Mouse (Mus musculus) large intestine, adult 2 months (tissue): Measurements from ENCODE around the gene Sap30bp. TPM values are rescaled to one million over a fixed set of nuclear protein-coding genes. Genes with fewer than 3 reads are reported as not detected.

Experiments
- DNase-seq: peaks from one replicate; pipeline ENCODE4 v3.0.0-alpha.2; 2012; ENCODE audit warnings: low read depth, low spot score
- WGBS: fragments of 180-500 bp; shearing (Covaris S2); methylation state at CpG from one replicate; pipeline ENCODE4 v1.1.7; 2018; 5-methylcytosine and 5-hydroxymethylcytosine counted together
- polyA plus RNA-seq: library from polyadenylated mRNA; depleted of rRNA; stranded (reverse); fragments of >200 nt; gene quantifications from 2 replicates; pipeline ENCODE4 v1.2.3, GENCODE M21; 2012

Gene Sap30bp
- polyA plus RNA-seq, 1 experiment = 17.3 TPM

GRCm38 (mm10) chr11:115992098-115992497, 59.0 kb downstream of the Sap30bp start:
- 64% methylated on average over 4 of the region's 4 CpGs for WGBS
- DNase-seq = no peak

- 90% methylated on average over 3 of the region's 3 CpGs for WGBS
- DNase-seq = no peak
Observed at GRCm38 (mm10) chr11:115995256-115995655, 62.2 kb downstream of the Sap30bp start.

GRCm38 (mm10) chr11:115997047-115997446, 64.0 kb downstream of the Sap30bp start:
- 79% methylated on average over 4 of the region's 4 CpGs for WGBS
- DNase-seq = no peak

- no peak for DNase-seq
- WGBS = 81% methylated on average over 5 of the region's 5 CpGs
Observed at GRCm38 (mm10) chr11:115997662-115998061, 64.6 kb downstream of the Sap30bp start.

- 69% methylated on average over 7 of the region's 7 CpGs for WGBS
- DNase-seq = no peak
Observed at GRCm38 (mm10) chr11:115999027-115999426, 65.9 kb downstream of the Sap30bp start.

- peak; percentile 31 for DNase-seq
- WGBS = 27% methylated on average over 14 of the region's 14 CpGs
Observed at GRCm38 (mm10) chr11:115999538-116000143, 66.6 kb downstream of the Sap30bp start.

GRCm38 (mm10) chr11:116000607-116001006, 67.5 kb downstream of the Sap30bp start:
- 84% methylated on average over 10 of the region's 10 CpGs for WGBS

GRCm38 (mm10) chr11:116001725-116002124, 68.6 kb downstream of the Sap30bp start:
- no peak for DNase-seq
- WGBS = 78% methylated on average over 6 of the region's 6 CpGs

More at GRCm38 (mm10) chr11:116000607-116001006, 67.5 kb downstream of the Sap30bp start:
- no peak for DNase-seq

GRCm38 (mm10) chr11:116002894-116003293, 69.8 kb downstream of the Sap30bp start:
- DNase-seq = no peak
- WGBS = 95% methylated on average over 3 of the region's 3 CpGs

GRCm38 (mm10) chr11:116004186-116004823, 71.2 kb downstream of the Sap30bp start:
- 45% methylated on average over 8 of the region's 8 CpGs for WGBS
- no peak for DNase-seq

GRCm38 (mm10) chr11:116004840-116005700, 72.0 kb downstream of the Sap30bp start:
- WGBS = 3% methylated on average over 54 of the region's 54 CpGs
- no peak for DNase-seq

GRCm38 (mm10) chr11:116005701-116006419, 72.8 kb downstream of the Sap30bp start:
- DNase-seq = no peak
- 60% methylated on average over 9 of the region's 9 CpGs for WGBS

GRCm38 (mm10) chr11:116007095-116007850, 74.2 kb downstream of the Sap30bp start:
- no peak for DNase-seq
- WGBS = 90% methylated on average over 28 of the region's 28 CpGs

- no peak for DNase-seq
- WGBS = 87% methylated on average over 11 of the region's 11 CpGs
Observed at GRCm38 (mm10) chr11:116008411-116008810, 75.3 kb downstream of the Sap30bp start.

GRCm38 (mm10) chr11:116008832-116009375, 75.8 kb downstream of the Sap30bp start:
- WGBS = 91% methylated on average over 13 of the region's 13 CpGs
- no peak for DNase-seq

GRCm38 (mm10) chr11:116009661-116010060, 76.6 kb downstream of the Sap30bp start:
- no peak for DNase-seq
- WGBS = 97% methylated on average over 11 of the region's 11 CpGs

- WGBS = 95% methylated on average over 8 of the region's 8 CpGs
- DNase-seq = no peak
Observed at GRCm38 (mm10) chr11:116010146-116010545, 77.1 kb downstream of the Sap30bp start.

- DNase-seq = no peak
Observed at GRCm38 (mm10) chr11:116010948-116011347, 77.9 kb downstream of the Sap30bp start.

More at GRCm38 (mm10) chr11:116010948-116011347, 77.9 kb downstream of the Sap30bp start:
- WGBS = 91% methylated on average over 5 of the region's 5 CpGs
